Mouse (Mus musculus): Measurements from ENCODE around the gene Dag1. TPM values are rescaled to one million over a fixed set of nuclear protein-coding genes. Genes with fewer than 3 reads are reported as not detected.
"Not testable (repeated sequence)": the region's sequence is repeated elsewhere in the genome, so short reads cannot be mapped to it uniquely, and the experiment has no call there.

The Dag1 gene
- polyA plus RNA-seq, 1 experiment = 58.1 TPM

DNA sequence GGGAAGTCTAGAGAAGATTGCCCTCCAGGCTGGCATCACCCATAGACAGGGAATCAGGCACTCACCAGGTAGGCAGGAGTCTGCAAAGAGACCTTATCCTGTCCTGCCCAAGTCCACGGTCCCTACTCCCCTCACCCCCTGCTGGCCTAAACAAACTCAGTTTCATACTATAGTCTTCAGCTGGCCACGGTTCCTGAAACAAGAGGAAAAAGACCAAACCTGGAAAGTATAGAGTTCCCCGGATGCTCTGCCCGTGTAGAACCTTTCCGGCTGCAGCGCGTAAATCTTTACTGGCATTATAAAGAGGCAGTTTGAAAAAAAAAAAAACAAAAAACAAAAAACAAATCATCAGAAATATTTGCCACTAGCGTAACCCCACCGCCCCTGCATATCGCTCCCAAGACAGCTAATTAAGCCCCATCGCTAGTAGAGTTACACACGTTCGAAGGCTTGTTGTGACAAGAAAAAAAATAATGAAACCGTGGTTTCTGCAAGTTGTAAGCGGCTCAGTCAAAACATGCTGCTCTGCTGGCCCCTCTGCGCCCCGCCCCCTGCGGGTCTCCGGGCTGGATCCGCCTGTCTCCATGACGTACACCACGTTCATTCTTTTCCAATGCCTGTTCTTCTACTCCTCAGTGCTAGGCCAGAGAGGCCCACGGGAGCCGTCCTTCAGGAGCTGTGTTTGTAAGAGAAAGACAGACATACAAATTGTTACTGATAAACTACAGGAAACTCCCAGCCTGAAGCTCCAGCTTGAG, 66.7 kb downstream of the Dag1 start:
- no peak for TF ChIP-seq CTCF (IDR thresholded peaks at IDR 0.05; ENCODE audit: borderline replicate concordance, extremely low read depth, insufficient read depth, insufficient read length)
- no peak for TF ChIP-seq POLR2A (IDR thresholded peaks at IDR 0.05; ENCODE audit: borderline replicate concordance, extremely low read depth, insufficient read depth, insufficient read length, poor library complexity, severe bottlenecking)
- peak; percentile 67 for DNase-seq (ENCODE audit: low read depth)

- DNase-seq (ENCODE audit: low read depth) = not testable (repeated sequence)
These were observed 67.5 kb downstream of the Dag1 start for GRCm38 (mm10) chr9:108196222-108196621.

DNA sequence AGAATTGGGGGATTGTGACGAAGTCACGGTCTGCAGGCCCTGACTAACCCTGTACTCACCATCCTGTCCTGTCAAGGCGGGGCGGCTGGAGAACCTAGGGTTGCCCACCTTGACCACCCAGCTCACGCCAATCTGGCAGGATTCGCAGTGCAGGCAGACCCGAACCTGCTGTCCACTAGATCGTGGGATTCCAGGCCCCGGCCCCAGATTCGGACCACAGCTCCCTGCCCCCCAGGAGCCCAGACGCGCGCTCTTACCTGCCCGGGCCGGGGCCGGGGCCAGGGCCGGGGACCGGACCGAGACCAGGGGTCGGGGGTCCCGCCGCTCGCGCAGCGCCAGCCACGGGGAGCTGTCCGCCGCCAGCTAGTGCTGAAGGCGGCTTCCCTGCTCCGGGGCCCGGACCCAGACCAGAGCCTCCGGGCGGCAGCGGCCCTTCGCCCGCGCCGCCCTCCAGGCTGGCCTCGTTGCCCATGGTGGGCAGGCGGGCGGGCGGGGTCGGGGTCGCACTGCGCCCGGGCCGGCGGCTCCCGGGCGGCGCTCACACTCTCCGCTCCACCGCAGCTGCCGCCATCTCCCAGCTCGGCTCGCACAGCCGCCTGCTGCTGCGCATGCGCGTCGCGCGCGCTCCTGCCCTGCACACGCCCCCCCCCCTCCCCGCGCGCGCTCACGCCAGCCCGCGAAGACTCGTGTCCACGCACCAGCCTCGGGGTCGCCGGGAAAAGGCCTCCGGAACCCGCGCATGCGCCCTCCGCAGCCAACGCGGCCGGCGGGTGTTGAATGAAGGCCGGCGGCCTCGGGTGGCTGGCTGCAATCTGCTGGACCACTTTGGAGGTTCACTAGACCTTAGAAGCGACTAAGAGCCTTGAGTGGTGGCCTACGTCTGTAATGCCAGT, 73.7 kb downstream of the Dag1 start, which contains the start of gene Bsn:
Gene Bsn (minus strand): TSS at position 598 of the 893 bp plus-strand sequence.
- peak; percentile 95 for DNase-seq (ENCODE audit: low read depth)
- TF ChIP-seq CTCF (IDR thresholded peaks at IDR 0.05; ENCODE audit: borderline replicate concordance, extremely low read depth, insufficient read depth, insufficient read length) (no peak), POLR2A (IDR thresholded peaks at IDR 0.05; ENCODE audit: borderline replicate concordance, extremely low read depth, insufficient read depth, insufficient read length, poor library complexity, severe bottlenecking) (peak; percentile 90)

- TF ChIP-seq POLR2A (IDR thresholded peaks at IDR 0.05; ENCODE audit: borderline replicate concordance, extremely low read depth, insufficient read depth, insufficient read length, poor library complexity, severe bottlenecking) (no peak), CTCF (IDR thresholded peaks at IDR 0.05; ENCODE audit: borderline replicate concordance, extremely low read depth, insufficient read depth, insufficient read length) (no peak)
- DNase-seq (ENCODE audit: low read depth) = no peak
These were observed 74.3 kb downstream of the Dag1 start for GRCm38 (mm10) chr9:108189488-108189786.

DNA sequence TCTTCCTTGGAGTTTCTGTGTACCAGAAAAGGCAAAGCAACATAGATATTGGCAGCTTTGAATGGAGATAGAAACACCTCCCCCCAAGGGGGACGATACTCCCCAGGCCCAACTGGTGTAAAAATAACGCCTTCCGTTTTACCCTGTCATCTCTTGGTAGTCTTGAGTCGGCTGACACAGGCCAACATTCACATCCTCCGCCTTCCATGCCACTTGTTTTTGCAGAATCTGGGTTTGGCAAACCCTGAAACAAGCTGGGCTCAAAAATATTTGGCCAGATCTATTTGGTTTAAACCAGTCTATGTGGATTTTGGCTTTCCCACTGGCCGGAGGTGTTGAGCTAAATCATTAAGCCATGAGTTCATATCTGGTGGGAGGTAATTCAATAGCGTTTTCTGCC, 74.7 kb downstream of the Dag1 start:
- DNase-seq (ENCODE audit: low read depth) = no peak
- TF ChIP-seq POLR2A (IDR thresholded peaks at IDR 0.05; ENCODE audit: borderline replicate concordance, extremely low read depth, insufficient read depth, insufficient read length, poor library complexity, severe bottlenecking) = no peak
- no peak for TF ChIP-seq CTCF (IDR thresholded peaks at IDR 0.05; ENCODE audit: borderline replicate concordance, extremely low read depth, insufficient read depth, insufficient read length)

DNA sequence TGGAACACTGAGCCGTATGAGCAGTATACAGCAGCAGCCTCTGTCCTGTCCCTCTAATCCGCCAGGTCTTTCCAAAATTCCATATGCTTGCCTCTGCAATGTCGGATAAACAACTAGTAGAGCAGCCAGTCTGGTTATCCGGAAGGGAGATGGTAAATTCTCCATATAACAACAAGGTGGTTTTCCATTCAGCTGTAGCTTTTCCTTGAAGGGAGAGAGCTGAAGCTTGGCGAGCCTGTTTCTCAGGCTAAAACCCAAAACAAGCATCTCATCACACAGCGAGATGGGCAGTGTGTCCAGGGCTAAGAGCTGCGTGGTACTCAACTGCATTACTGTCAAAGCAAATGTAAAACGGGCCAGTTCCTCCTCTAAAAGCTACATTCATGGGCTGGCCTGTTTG, 75.2 kb downstream of the Dag1 start:
- DNase-seq (ENCODE audit: low read depth) = no peak
- TF ChIP-seq CTCF (IDR thresholded peaks at IDR 0.05; ENCODE audit: borderline replicate concordance, extremely low read depth, insufficient read depth, insufficient read length) (no peak), POLR2A (IDR thresholded peaks at IDR 0.05; ENCODE audit: borderline replicate concordance, extremely low read depth, insufficient read depth, insufficient read length, poor library complexity, severe bottlenecking) (no peak)

DNA sequence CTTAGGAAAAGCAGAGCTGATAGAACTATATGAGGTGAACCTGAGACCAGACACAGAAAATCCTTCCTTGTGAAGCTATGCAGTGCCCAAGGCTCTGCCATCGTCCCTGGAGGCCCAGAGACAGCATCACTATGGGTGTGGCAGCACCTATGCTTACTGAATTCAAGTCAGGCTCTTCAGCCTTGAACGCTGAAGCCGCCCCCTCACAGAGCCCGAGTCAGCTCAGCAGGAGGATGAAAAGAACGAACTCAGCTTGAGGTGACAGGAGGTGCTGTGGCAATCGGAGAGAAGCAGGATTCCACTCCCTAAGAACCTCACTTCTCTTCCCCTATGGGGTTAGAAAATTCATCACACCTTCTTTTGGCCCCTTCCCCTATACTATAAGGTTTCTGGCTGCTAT, 76.1 kb downstream of the Dag1 start:
- TF ChIP-seq CTCF (IDR thresholded peaks at IDR 0.05; ENCODE audit: borderline replicate concordance, extremely low read depth, insufficient read depth, insufficient read length) (no peak), POLR2A (IDR thresholded peaks at IDR 0.05; ENCODE audit: borderline replicate concordance, extremely low read depth, insufficient read depth, insufficient read length, poor library complexity, severe bottlenecking) (no peak)
- DNase-seq (ENCODE audit: low read depth) = no peak

DNA sequence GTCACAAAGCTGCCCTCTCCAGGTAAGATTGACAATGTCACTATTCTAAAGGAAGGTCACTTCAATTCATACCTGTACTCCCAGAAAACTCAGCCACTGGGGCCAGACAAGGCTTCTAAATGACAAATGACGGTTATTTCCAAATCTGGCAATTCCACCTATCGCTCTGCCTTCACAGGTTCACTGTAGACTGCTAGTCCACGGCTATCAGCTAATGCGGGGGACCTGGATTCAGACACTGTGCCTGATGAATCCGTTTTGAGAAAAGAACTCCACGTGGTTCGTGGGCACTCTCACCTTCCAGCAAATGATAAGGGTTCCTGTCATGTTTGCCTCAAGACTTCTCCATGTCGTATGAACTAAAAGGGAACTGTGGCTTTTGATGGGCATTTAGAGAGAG, 78.0 kb downstream of the Dag1 start:
- no peak for DNase-seq (ENCODE audit: low read depth)
- TF ChIP-seq CTCF (IDR thresholded peaks at IDR 0.05; ENCODE audit: borderline replicate concordance, extremely low read depth, insufficient read depth, insufficient read length) (no peak), POLR2A (IDR thresholded peaks at IDR 0.05; ENCODE audit: borderline replicate concordance, extremely low read depth, insufficient read depth, insufficient read length, poor library complexity, severe bottlenecking) (no peak)

- TF ChIP-seq CTCF (IDR thresholded peaks at IDR 0.05; ENCODE audit: borderline replicate concordance, extremely low read depth, insufficient read depth, insufficient read length) (no peak), POLR2A (IDR thresholded peaks at IDR 0.05; ENCODE audit: borderline replicate concordance, extremely low read depth, insufficient read depth, insufficient read length, poor library complexity, severe bottlenecking) (no peak)
- DNase-seq (ENCODE audit: low read depth) = no peak
These were observed 80.2 kb downstream of the Dag1 start for GRCm38 (mm10) chr9:108183531-108183994.

- DNase-seq (ENCODE audit: low read depth) = no peak
- no peak for TF ChIP-seq POLR2A (IDR thresholded peaks at IDR 0.05; ENCODE audit: borderline replicate concordance, extremely low read depth, insufficient read depth, insufficient read length, poor library complexity, severe bottlenecking)
- TF ChIP-seq CTCF (IDR thresholded peaks at IDR 0.05; ENCODE audit: borderline replicate concordance, extremely low read depth, insufficient read depth, insufficient read length) = no peak
These were observed 80.8 kb downstream of the Dag1 start for GRCm38 (mm10) chr9:108182806-108183506.

GRCm38 (mm10) chr9:108178391-108178790, 85.4 kb downstream of the Dag1 start:
- DNase-seq (ENCODE audit: low read depth) = no peak
- TF ChIP-seq POLR2A (IDR thresholded peaks at IDR 0.05; ENCODE audit: borderline replicate concordance, extremely low read depth, insufficient read depth, insufficient read length, poor library complexity, severe bottlenecking) (no peak), CTCF (IDR thresholded peaks at IDR 0.05; ENCODE audit: borderline replicate concordance, extremely low read depth, insufficient read depth, insufficient read length) (no peak)

Measured in brain, embryonic 14.5 days (tissue).